Mouse (Mus musculus): ENCODE data around the gene Ccser1. TPM values are rescaled to one million over a fixed set of nuclear protein-coding genes. Genes with fewer than 3 reads are reported as not detected.
A peak's percentile ranks its signal among the peaks of the same experiment; 100 is the strongest.

Gene Ccser1
- polyA plus RNA-seq, 1 experiment from 2014 or later: 10.2 TPM

- Histone ChIP-seq H3K4me1 (no peaks in the 10 kb centered on the region), H3K9me3 (no peaks in the 10 kb centered on the region), H3K4me3 (no peak overlapping the region), H3K9ac (no peak overlapping the region), H3K36me3 (no peaks in the 10 kb centered on the region), H3K27ac (no peak overlapping the region), H3K27me3 (no peaks in the 10 kb centered on the region), H3K4me2 (no peak overlapping the region)
- 87% methylated on average over 5 of the region's 5 CpGs for WGBS
- ATAC-seq (ENCODE audit: borderline replicate concordance, extremely low read depth, low FRiP score, low TSS enrichment): no peak
Observed at GRCm38 (mm10) chr6:61493386-61493785, 313.3 kb downstream of the Ccser1 start.

GRCm38 (mm10) chr6:61515310-61515709, 335.2 kb downstream of the Ccser1 start:
- Histone ChIP-seq H3K4me2 (no peak overlapping the region), H3K4me1 (no peaks in the 10 kb centered on the region), H3K9ac (no peak overlapping the region), H3K4me3 (no peak overlapping the region), H3K9me3 (no peaks in the 10 kb centered on the region), H3K27ac (no peak overlapping the region), H3K36me3 (no peaks in the 10 kb centered on the region), H3K27me3 (no peaks in the 10 kb centered on the region)
- no peak for ATAC-seq (ENCODE audit: borderline replicate concordance, extremely low read depth, low FRiP score, low TSS enrichment)
- 71% methylated on average over 2 of the region's 2 CpGs for WGBS

GRCm38 (mm10) chr6:61521587-61521986, 341.5 kb downstream of the Ccser1 start:
- WGBS: 75% methylated on average over 2 of the region's 2 CpGs
- no peak overlapping the region for H3K4me2 ChIP-seq
- H3K27ac ChIP-seq: no peak overlapping the region
- no peaks in the 10 kb centered on the region for H3K36me3 ChIP-seq
- H3K4me3 ChIP-seq: no peak overlapping the region
- 0 out of 2 replicates have a peak, but pooled peaks cover 5% of the 10 kb centered on the region for H3K4me1 ChIP-seq
- no peaks in the 10 kb centered on the region for H3K27me3 ChIP-seq
- H3K9ac ChIP-seq: no peak overlapping the region
- H3K9me3 ChIP-seq: no peaks in the 10 kb centered on the region
- no peak for ATAC-seq (ENCODE audit: borderline replicate concordance, extremely low read depth, low FRiP score, low TSS enrichment)

GRCm38 (mm10) chr6:61522108-61522507, 342.0 kb downstream of the Ccser1 start:
- Histone ChIP-seq H3K27ac (no peak overlapping the region), H3K27me3 (no peaks in the 10 kb centered on the region), H3K36me3 (no peaks in the 10 kb centered on the region), H3K9ac (no peak overlapping the region), H3K4me1 (0 out of 2 replicates have a peak, but pooled peaks cover 5% of the 10 kb centered on the region), H3K9me3 (no peaks in the 10 kb centered on the region), H3K4me3 (no peak overlapping the region), H3K4me2 (no peak overlapping the region)
- no peak for ATAC-seq (ENCODE audit: borderline replicate concordance, extremely low read depth, low FRiP score, low TSS enrichment)
- WGBS: 66% methylated on average over 3 of the region's 3 CpGs

GRCm38 (mm10) chr6:61523748-61524493, 343.8 kb downstream of the Ccser1 start:
- no peaks in the 10 kb centered on the region for H3K9me3 ChIP-seq
- H3K4me3 ChIP-seq: no peak overlapping the region
- no peak overlapping the region for H3K27ac ChIP-seq
- no peak overlapping the region for H3K4me2 ChIP-seq
- ATAC-seq (ENCODE audit: borderline replicate concordance, extremely low read depth, low FRiP score, low TSS enrichment): peak; percentile 49; the same call in 1 of the 2 replicates
- H3K9ac ChIP-seq: no peak overlapping the region
- H3K36me3 ChIP-seq: no peaks in the 10 kb centered on the region
- H3K27me3 ChIP-seq: no peaks in the 10 kb centered on the region
- 0 out of 2 replicates have a peak, but pooled peaks cover 5% of the 10 kb centered on the region for H3K4me1 ChIP-seq
- 23% methylated on average over 14 of the region's 14 CpGs for WGBS

- Histone ChIP-seq H3K4me3 (no peak overlapping the region), H3K27ac (no peak overlapping the region), H3K9ac (no peak overlapping the region), H3K27me3 (no peaks in the 10 kb centered on the region), H3K9me3 (no peaks in the 10 kb centered on the region), H3K4me2 (no peak overlapping the region), H3K4me1 (no peaks in the 10 kb centered on the region), H3K36me3 (no peaks in the 10 kb centered on the region)
- ATAC-seq (ENCODE audit: borderline replicate concordance, extremely low read depth, low FRiP score, low TSS enrichment): peak; percentile 69; the same call in 1 of the 2 replicates
Observed at GRCm38 (mm10) chr6:61540732-61541131, 360.6 kb downstream of the Ccser1 start.

- 66% methylated on average over 7 of the region's 7 CpGs for WGBS
Observed at GRCm38 (mm10) chr6:61543459-61544044, 363.4 kb downstream of the Ccser1 start.

GRCm38 (mm10) chr6:61567551-61567950, 387.4 kb downstream of the Ccser1 start:
- Histone ChIP-seq H3K4me2 (no peak overlapping the region), H3K27me3 (no peaks in the 10 kb centered on the region), H3K9me3 (no peaks in the 10 kb centered on the region), H3K36me3 (no peaks in the 10 kb centered on the region), H3K9ac (no peak overlapping the region), H3K4me1 (no peaks in the 10 kb centered on the region), H3K4me3 (no peak overlapping the region), H3K27ac (no peak overlapping the region)
- no peak for ATAC-seq (ENCODE audit: borderline replicate concordance, extremely low read depth, low FRiP score, low TSS enrichment)
- WGBS: 43% methylated on average over 2 of the region's 2 CpGs

More at GRCm38 (mm10) chr6:61543459-61544044, 363.4 kb downstream of the Ccser1 start:
- Histone ChIP-seq H3K27me3 (no peaks in the 10 kb centered on the region), H3K27ac (no peak overlapping the region), H3K4me3 (no peak overlapping the region), H3K4me1 (no peaks in the 10 kb centered on the region), H3K4me2 (no peak overlapping the region), H3K9ac (no peak overlapping the region), H3K9me3 (no peaks in the 10 kb centered on the region), H3K36me3 (no peaks in the 10 kb centered on the region)
- no peak for ATAC-seq (ENCODE audit: borderline replicate concordance, extremely low read depth, low FRiP score, low TSS enrichment)

GRCm38 (mm10) chr6:61567967-61568366, 387.8 kb downstream of the Ccser1 start:
- Histone ChIP-seq H3K4me2 (no peak overlapping the region), H3K27ac (no peak overlapping the region), H3K9ac (no peak overlapping the region), H3K9me3 (no peaks in the 10 kb centered on the region), H3K4me1 (no peaks in the 10 kb centered on the region), H3K36me3 (no peaks in the 10 kb centered on the region), H3K4me3 (no peak overlapping the region), H3K27me3 (no peaks in the 10 kb centered on the region)
- WGBS: 75% methylated on average over 8 of the region's 8 CpGs
- ATAC-seq (ENCODE audit: borderline replicate concordance, extremely low read depth, low FRiP score, low TSS enrichment): no peak

GRCm38 (mm10) chr6:61581696-61582095, 401.6 kb downstream of the Ccser1 start:
- no peak overlapping the region for H3K4me3 ChIP-seq
- H3K9ac ChIP-seq: no peak overlapping the region
- no peaks in the 10 kb centered on the region for H3K36me3 ChIP-seq
- no peaks in the 10 kb centered on the region for H3K4me1 ChIP-seq
- H3K27me3 ChIP-seq: no peaks in the 10 kb centered on the region
- H3K9me3 ChIP-seq: no peaks in the 10 kb centered on the region
- ATAC-seq (ENCODE audit: borderline replicate concordance, extremely low read depth, low FRiP score, low TSS enrichment): no peak
- H3K27ac ChIP-seq: no peak overlapping the region
- no peak overlapping the region for H3K4me2 ChIP-seq

GRCm38 (mm10) chr6:61588999-61589398, 408.9 kb downstream of the Ccser1 start:
- Histone ChIP-seq H3K4me3 (no peak overlapping the region), H3K9ac (no peak overlapping the region)

GRCm38 (mm10) chr6:61601911-61602310, 421.8 kb downstream of the Ccser1 start:
- Histone ChIP-seq H3K4me2 (no peak overlapping the region), H3K9ac (no peak overlapping the region), H3K27me3 (no peaks in the 10 kb centered on the region), H3K4me3 (no peak overlapping the region), H3K4me1 (no peaks in the 10 kb centered on the region), H3K27ac (no peak overlapping the region), H3K9me3 (no peaks in the 10 kb centered on the region), H3K36me3 (no peaks in the 10 kb centered on the region)
- no peak for ATAC-seq (ENCODE audit: borderline replicate concordance, extremely low read depth, low FRiP score, low TSS enrichment)
- WGBS: 88% methylated on average over 5 of the region's 5 CpGs

More at GRCm38 (mm10) chr6:61588999-61589398, 408.9 kb downstream of the Ccser1 start:
- Histone ChIP-seq H3K9me3 (no peaks in the 10 kb centered on the region), H3K36me3 (no peaks in the 10 kb centered on the region), H3K4me1 (no peaks in the 10 kb centered on the region), H3K27me3 (no peaks in the 10 kb centered on the region), H3K4me2 (no peak overlapping the region), H3K27ac (no peak overlapping the region)
- 57% methylated on average over 2 of the region's 2 CpGs for whole genome bisulfite sequencing
- no peak for ATAC-seq (ENCODE audit: borderline replicate concordance, extremely low read depth, low FRiP score, low TSS enrichment)
